Mouse (Mus musculus) monocyte, adult 5-6 weeks (primary cell): ENCODE results near the gene Ube2cbp. TPM values are rescaled to one million over a fixed set of nuclear protein-coding genes. Genes with fewer than 3 reads are reported as not detected.

Source experiments
- ATAC-seq: fragments of 153-309, 156-312 bp; replicated peaks from 2 replicates; pipeline ENCODE4 v1.8.0; 2017; ENCODE audit warnings: mild to moderate bottlenecking; ENCODE audit not compliant: low TSS enrichment, insufficient number of reproducible peaks, severe bottlenecking, poor library complexity, low FRiP score
- total RNA-seq: library from RNA; stranded (forward); fragments of 200-1000, 200-491, 200-594 nt; gene quantifications from 3 replicates; pipeline ENCODE4 v1.2.3, GENCODE M21; 2017

Gene Ube2cbp
- total RNA-seq, 1 experiment from 2014 or later: 0.95 TPM

DNA sequence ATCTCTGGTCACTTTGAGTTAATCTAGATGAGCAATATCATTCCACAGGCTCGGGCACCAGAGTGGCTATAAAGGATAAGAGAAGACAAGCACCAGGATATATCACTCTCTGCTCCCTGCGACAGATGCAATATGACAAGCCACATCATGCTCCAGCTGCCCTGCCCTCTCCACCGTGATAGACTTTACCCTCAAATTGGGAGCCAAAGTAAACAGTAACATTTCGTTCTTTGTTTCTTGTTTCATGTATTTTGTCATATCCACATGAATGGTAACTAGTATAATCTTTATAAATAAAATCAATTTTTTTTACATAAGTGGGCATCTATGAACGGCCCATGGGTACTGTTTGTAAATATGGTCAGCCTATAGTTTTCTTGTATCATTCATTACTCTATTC, 195.2 kb downstream of the Ube2cbp start:
- ATAC-seq: no peak

GRCm38 (mm10) chr9:86266658-86267057, 198.1 kb downstream of the Ube2cbp start:
- no peak for ATAC-seq

Other genes starting within 250 kb of the Ube2cbp start
- gene Dop1a, start 2.2 kb upstream of the Ube2cbp start, total RNA-seq: 33.0 to 59.5 TPM (median 40.1 TPM) in 3 replicates
- gene Pgm3, start 106.9 kb upstream of the Ube2cbp start, total RNA-seq: 12.2 to 14.3 TPM (median 13.7 TPM) in 3 replicates
- 3.9 to 5.5 TPM (median 4.3 TPM) in 3 replicates for gene Rwdd2a, start 107.0 kb upstream of the Ube2cbp start, total RNA-seq
- gene Me1, start 231.0 kb upstream of the Ube2cbp start, total RNA-seq: 0.29 to 0.32 TPM in 2 of 3 replicates, not detected in the other